Mouse (Mus musculus) ES-Bruce4 (cell line): Measurements from ENCODE around the gene Rbmxl2.

Experiments
- CTCF ChIP-seq: IDR thresholded peaks from one replicate; pipeline ENCODE4 v1.8.1; 2011; ENCODE audit warnings: low read depth, low read length
- EP300 ChIP-seq: IDR thresholded peaks from 2 replicates; pipeline ENCODE4 v1.6.1; 2011; ENCODE audit warnings: low read depth, low read length; ENCODE audit not compliant: insufficient read depth

- TF ChIP-seq CTCF = peak; percentile 35
- TF ChIP-seq EP300 = no peak
Measured at GRCm38 (mm10) chr7:107215723-107216122, 6.5 kb downstream of the Rbmxl2 start.
